ENCODE assay signal across 13 mouse cellular contexts in genomic region chr11:113739213-113739612, GRCm38 (mm10). TPM values are rescaled to one million over a fixed set of nuclear protein-coding genes. Genes with fewer than 3 reads are reported as not detected.
DNase-seq lines count a peak whose midpoint lies in the region; TF ChIP-seq lines count a peak whose summit lies in the region.
"Had no signal": no experiment of that assay in that cellular context is flagged by ENCODE, and none has a peak within 500 bp of the region (broad histone marks: within the 10 kb centered on the region; RNA-seq: fewer than 3 reads in every experiment).

No protein-coding gene starts in this region.

- H3K4me3 ChIP-seq in heart, adult 2 months = no peak overlapping the region
- H3K4me3 ChIP-seq: left cerebral cortex, adult 2 months; liver, embryonic 15.5 days had no signal

- intact Hi-C loops in heart, adult 2 months (cut with DNase I) = no loop called here
- intact Hi-C loops in left cerebral cortex, postnatal 14 days (cut with DNase I) = no loop called here

- no peaks in the 10 kb centered on the region for H3K27me3 ChIP-seq in heart, adult 2 months (ENCODE audit: control insufficient read depth, insufficient read depth, low read length)
- H3K27me3 ChIP-seq: liver, embryonic 15.5 days had no signal

- 39% methylated on average over 8 of the region's 8 CpGs for WGBS in heart, adult 2 months

- H3K27ac ChIP-seq in heart, adult 2 months = peak overlapping the region; percentile 23
- H3K27ac ChIP-seq: left cerebral cortex, adult 2 months; liver, embryonic 15.5 days had no signal

- TF ChIP-seq EP300 in heart, adult 2 months (IDR thresholded peaks at IDR 0.05; ENCODE audit: insufficient read depth, low read depth, low read length) = no peak

- peaks cover 27% of the 10 kb centered on the region for H3K4me1 ChIP-seq in heart, adult 2 months (ENCODE audit: control insufficient read depth, insufficient read depth, low read length)

- H3K36me3 ChIP-seq in heart, adult 2 months (ENCODE audit: control insufficient read depth, insufficient read depth, low read length) = no peaks in the 10 kb centered on the region

- DNase-seq in heart, adult 2 months = peak; percentile 67 to 68
- DNase-seq in heart, adult 8-10 months (ENCODE audit: low spot score) = no peak
- peak; percentile 28 for DNase-seq in Muller cell, postnatal 12 days (ENCODE audit: inconsistent ontology term)
- DNase-seq in kidney, adult 9 months = peak; percentile 92
- peak; percentile 81 for DNase-seq in lung, postnatal 14 days
- DNase-seq in yolk sac, embryonic 10.5 days (ENCODE audit: low spot score) = no peak
- no peak for DNase-seq in left cerebral cortex, postnatal 14 days (ENCODE audit: low spot score in 2 of 2)
- DNase-seq in right cerebral cortex, postnatal 25 days = no peak
- DNase-seq: cerebellum, adult 11 months; retina, postnatal 1 day had no signal

- peaks cover 3% of the 10 kb centered on the region; the same call in 1 of the 2 replicates for H3K79me2 ChIP-seq in heart, adult 2 months (replicated peaks; ENCODE audit: control insufficient read depth, insufficient read depth, low read length)

- TF ChIP-seq POLR2A in heart, adult 2 months (IDR thresholded peaks at IDR 0.05; ENCODE audit: insufficient read depth, low read depth, low read length) = no peak

- TF ChIP-seq CTCF in heart, adult 2 months (IDR thresholded peaks at IDR 0.05) = no peak

- no peak overlapping the region for H3K9ac ChIP-seq in heart, adult 2 months (ENCODE audit: low read depth, low read length)
- H3K9ac ChIP-seq: liver, embryonic 15.5 days had no signal

RNA-seq across cellular contexts. Expression of gene Cdc42ep4, which starts 12.5 kb away (rescaled TPM):
- total RNA-seq in heart, adult 2 months (2021) = 10 to 100 TPM; 20.6 to 23.2 TPM
- 12.3 and 12.9 TPM in 2 replicates for polyA plus RNA-seq in heart, adult 2 months (2012; rRNA removed)
- total RNA-seq in heart, adult 8-10 months (2022) = 10 to 100 TPM in 3 of 4 experiments, 1 to 10 TPM in 1; 9.7 to 16.5 (median 14.7) TPM
- 10 to 100 TPM; 35.4 to 43.3 TPM for total RNA-seq in left cerebral cortex, postnatal 14 days (2021)

RNA-seq across cellular contexts. Expression of gene Cpsf4l, which starts 29.4 kb away (rescaled TPM):
- total RNA-seq in heart, adult 2 months (2021) = not detected
- polyA plus RNA-seq in heart, adult 2 months (2012; rRNA removed) = 0.18 TPM in 1 of 2 replicates, not detected in the other
- not detected for total RNA-seq in heart, adult 8-10 months (2022)
- total RNA-seq in left cerebral cortex, postnatal 14 days (2021) = under 1 TPM in 1 of 2 experiments, not detected in 1; 0.33 TPM
- total RNA-seq: hematopoietic stem cell, adult 5-6 weeks; left cerebral cortex, adult 2 months had no signal
- polyA plus RNA-seq: liver, embryonic 15.5 days had no signal

RNA-seq across cellular contexts. Expression of gene D11Wsu47e, which starts 55.0 kb away (rescaled TPM):
- total RNA-seq in heart, adult 2 months (2021) = 1 to 10 TPM; 5.8 to 6.4 TPM
- 4.7 and 7.8 TPM in 2 replicates for polyA plus RNA-seq in heart, adult 2 months (2012; rRNA removed)
- total RNA-seq in heart, adult 8-10 months (2022) = 1 to 10 TPM; 5.9 to 8.4 (median 6.8) TPM
- total RNA-seq in left cerebral cortex, postnatal 14 days (2021) = 10 to 100 TPM; 12.1 to 12.8 TPM

RNA-seq across cellular contexts. Expression of gene Fam104a, which starts 55.3 kb away (rescaled TPM):
- 10 to 100 TPM; 15.3 to 16.4 TPM for total RNA-seq in heart, adult 2 months (2021)
- 10.7 and 12.4 TPM in 2 replicates for polyA plus RNA-seq in heart, adult 2 months (2012; rRNA removed)
- 10 to 100 TPM; 15.0 to 16.7 (median 15.8) TPM for total RNA-seq in heart, adult 8-10 months (2022)
- 10 to 100 TPM; 22.2 to 26.4 TPM for total RNA-seq in left cerebral cortex, postnatal 14 days (2021)

Comparison
In these comparisons a context has a peak if more than half of its experiments do, and no peak if none do; other contexts are left out.
1. DNase-seq: peak in heart, adult 2 months (2 of 2), Muller cell, postnatal 12 days (single experiment), kidney, adult 9 months (single experiment) and lung, postnatal 14 days (single experiment); none in heart, adult 8-10 months (single experiment), yolk sac, embryonic 10.5 days (single experiment), left cerebral cortex, postnatal 14 days (0 of 2) and right cerebral cortex, postnatal 25 days (single experiment).